Mouse (Mus musculus): Measurements from ENCODE around the gene Slc25a43. TPM values are rescaled to one million over a fixed set of nuclear protein-coding genes. Genes with fewer than 3 reads are reported as not detected.

The Slc25a43 gene
- polyA plus RNA-seq (2015; fragmentation: Nextera tagmentation; extraction: Ambion mirVana), result 0.44 and 1.3 TPM in 2 replicates

DNA sequence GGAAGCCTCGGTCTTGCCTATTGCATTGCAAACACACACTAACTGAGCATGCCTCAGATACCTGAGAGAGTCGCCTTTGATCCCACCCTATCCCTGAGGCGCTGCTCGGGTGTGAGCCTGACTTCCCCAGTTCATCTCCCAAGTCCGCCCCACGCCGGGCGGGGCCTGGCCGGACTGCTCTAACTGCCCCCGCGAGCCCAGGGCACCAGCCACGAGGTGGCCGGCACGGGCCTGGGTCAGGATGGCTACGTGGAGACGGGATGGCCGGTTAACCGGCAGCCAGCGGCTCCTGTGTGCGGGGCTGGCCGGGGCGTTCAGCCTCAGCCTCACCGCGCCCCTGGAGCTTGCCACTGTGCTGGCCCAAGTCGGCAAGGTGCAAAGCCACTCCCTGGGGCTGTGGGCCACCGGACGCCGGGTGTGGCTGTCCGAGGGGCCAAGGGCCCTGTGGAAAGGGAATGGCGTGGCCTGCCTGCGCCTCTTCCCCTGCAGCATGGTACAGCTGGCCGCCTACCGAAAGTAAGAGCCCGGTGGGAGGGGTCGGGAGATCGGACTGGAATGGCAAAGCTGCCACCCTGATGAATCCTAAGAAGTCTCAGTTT lies at the start of gene Slc25a43:
Gene Slc25a43 (plus strand): TSS at position 157 of the 599 bp plus-strand sequence.
- ATAC-seq (ENCODE audit: low FRiP score, low read depth), result peak; percentile 76; the same call in 1 of the 2 replicates
- Histone ChIP-seq H3K27me3 (no peaks in the 10 kb centered on the region), H3K27ac (replicated peaks) (no peak within 1 kb of the TSS), H3K9ac (peak within 1 kb of the TSS; percentile 49), H3K4me3 (peak within 1 kb of the TSS; percentile 39), H3K4me2 (peak within 1 kb of the TSS; percentile 82), H3K9me3 (no peaks in the 10 kb centered on the region), H3K36me3 (no peaks in the 10 kb centered on the region), H3K4me1 (replicated peaks) (peaks cover 7% of the 10 kb centered on the region; the same call in 1 of the 2 replicates)
- 19% methylated on average over 32 of the region's 36 CpGs for WGBS

DNA sequence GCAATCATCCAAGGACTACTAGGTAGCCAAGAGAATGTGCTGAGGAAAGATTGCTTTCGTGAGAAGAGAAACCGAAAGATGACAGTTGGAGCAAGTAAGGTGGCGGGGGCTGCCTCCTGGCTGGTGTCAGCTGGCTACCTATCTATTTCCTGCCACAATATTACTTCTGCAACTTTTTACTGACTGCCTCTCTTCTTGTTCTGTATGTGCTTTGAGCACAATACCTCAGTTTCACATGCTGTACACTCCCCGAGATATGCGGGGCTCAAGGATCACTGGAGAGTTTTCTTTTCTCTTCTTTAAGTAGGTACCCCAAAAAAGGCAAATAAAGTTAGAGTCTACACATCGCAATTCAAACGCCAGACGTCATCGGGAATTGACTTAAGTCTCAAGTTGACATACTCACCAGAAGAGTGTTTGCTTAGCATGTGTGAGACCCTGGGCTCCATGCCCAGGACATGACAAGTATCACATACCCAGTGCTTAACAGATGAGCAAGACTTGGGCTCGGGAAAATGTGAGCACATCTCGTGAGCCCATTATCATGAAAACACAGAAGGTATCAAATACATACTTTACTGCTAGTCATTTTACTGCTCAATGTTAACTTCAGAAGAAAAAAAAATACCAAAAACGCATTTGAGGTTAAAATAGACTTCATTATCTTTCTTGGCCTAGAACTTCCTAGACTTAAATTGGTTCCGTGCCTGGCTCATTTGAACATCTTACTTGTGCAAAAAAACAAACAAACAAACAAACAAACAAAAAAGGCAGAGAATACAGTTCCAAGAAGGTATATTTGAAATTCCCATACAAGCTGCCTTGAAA lies 3.1 kb upstream of the Slc25a43 start:
- Histone ChIP-seq H3K36me3 (no peaks in the 10 kb centered on the region), H3K4me3 (no peak overlapping the region), H3K27ac (replicated peaks) (no peak overlapping the region), H3K27me3 (no peaks in the 10 kb centered on the region), H3K9ac (no peak overlapping the region), H3K4me1 (replicated peaks) (peaks cover 7% of the 10 kb centered on the region; the same call in 1 of the 2 replicates), H3K9me3 (no peaks in the 10 kb centered on the region), H3K4me2 (no peak overlapping the region)
- WGBS, result 86% methylated on average over 13 of the region's 13 CpGs
- ATAC-seq (ENCODE audit: low FRiP score, low read depth), result no peak

DNA sequence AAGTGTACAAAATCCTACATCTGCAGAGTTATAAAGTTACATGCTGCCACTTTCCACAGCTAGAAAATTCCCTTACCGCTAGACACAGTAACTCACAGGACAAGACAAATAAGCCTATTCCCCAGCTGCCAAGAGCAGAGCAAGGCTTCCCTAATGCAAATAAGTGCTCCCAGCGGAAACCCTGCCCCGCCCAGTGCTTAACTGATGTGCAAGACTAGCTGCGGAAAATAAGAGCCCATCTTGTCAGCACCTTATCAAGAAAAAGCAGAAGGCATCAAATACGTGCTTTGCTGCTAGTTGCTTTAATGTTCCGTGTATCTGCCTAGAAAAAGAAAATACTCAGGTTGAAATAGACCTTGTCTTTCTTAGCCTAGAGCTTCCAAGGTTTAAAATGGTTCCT lies 2.2 kb upstream of the Slc25a43 start:
- ATAC-seq (ENCODE audit: low FRiP score, low read depth), result no peak
- Histone ChIP-seq H3K36me3 (no peaks in the 10 kb centered on the region), H3K9me3 (no peaks in the 10 kb centered on the region), H3K4me2 (no peak overlapping the region), H3K4me3 (no peak overlapping the region), H3K9ac (no peak overlapping the region), H3K27me3 (no peaks in the 10 kb centered on the region), H3K4me1 (replicated peaks) (peaks cover 7% of the 10 kb centered on the region; the same call in 1 of the 2 replicates), H3K27ac (replicated peaks) (no peak overlapping the region)
- WGBS, result 33% methylated on average over 6 of the region's 6 CpGs

DNA sequence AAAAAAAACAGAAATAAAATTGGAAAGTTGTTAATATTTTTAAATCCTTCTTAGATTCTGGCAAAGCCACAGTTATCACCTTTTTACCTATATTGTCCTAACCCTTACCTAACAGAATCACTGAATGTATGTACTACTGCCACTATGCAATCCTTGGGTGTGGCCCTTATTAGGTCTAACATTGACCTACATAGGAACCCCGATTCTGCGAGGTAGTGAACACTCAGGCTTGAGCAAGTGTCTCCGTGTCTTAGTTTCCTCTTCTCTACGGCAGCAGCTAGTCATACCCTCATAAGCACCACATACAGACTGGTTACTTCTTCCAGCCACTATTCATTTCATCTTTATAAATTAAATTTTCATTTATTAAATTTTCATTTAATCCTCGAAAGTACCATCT lies 715 bp upstream of the Slc25a43 start:
- Histone ChIP-seq H3K36me3 (no peaks in the 10 kb centered on the region), H3K27ac (replicated peaks) (no peak overlapping the region), H3K9ac (no peak overlapping the region), H3K4me1 (replicated peaks) (peaks cover 7% of the 10 kb centered on the region; the same call in 1 of the 2 replicates), H3K27me3 (no peaks in the 10 kb centered on the region), H3K4me2 (no peak overlapping the region), H3K4me3 (no peak overlapping the region), H3K9me3 (no peaks in the 10 kb centered on the region)
- 90% methylated on average over 5 of the region's 5 CpGs for WGBS
- ATAC-seq (ENCODE audit: low FRiP score, low read depth), result no peak

DNA sequence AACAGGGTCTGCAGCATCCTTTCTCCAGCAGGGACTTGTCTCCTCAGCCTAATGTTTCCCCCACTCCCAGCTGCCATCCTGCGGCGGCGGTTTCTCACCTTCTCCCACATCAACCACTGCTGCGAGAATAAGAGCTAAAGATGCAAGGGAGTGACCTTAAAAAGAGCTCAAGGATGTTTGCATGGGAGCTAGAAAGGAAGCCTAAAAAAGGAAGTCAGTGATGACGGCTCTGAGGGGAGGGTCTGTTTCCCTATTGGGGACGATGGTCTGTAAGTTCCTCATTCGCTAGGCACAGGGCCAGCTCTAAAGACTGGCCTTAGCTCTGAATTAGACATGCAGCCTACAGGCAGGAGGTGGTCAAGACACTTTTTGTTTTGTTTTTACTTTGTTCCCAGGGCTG lies 1.3 kb downstream of the Slc25a43 start:
- WGBS, result 67% methylated on average over 7 of the region's 7 CpGs
- H3K36me3 ChIP-seq, result no peaks in the 10 kb centered on the region

GRCm38 (mm10) chrX:36745333-36745732 lies 1.9 kb downstream of the Slc25a43 start:
- Histone ChIP-seq H3K27me3 (no peaks in the 10 kb centered on the region), H3K4me2 (no peak overlapping the region), H3K27ac (replicated peaks) (no peak overlapping the region), H3K9ac (no peak overlapping the region), H3K4me1 (replicated peaks) (peaks cover 7% of the 10 kb centered on the region; the same call in 1 of the 2 replicates), H3K36me3 (no peaks in the 10 kb centered on the region), H3K4me3 (no peak overlapping the region), H3K9me3 (no peaks in the 10 kb centered on the region)
- 96% methylated on average over 7 of the region's 7 CpGs for WGBS
- no peak for ATAC-seq (ENCODE audit: low FRiP score, low read depth)

More for the DNA sequence above, 1.3 kb downstream of the Slc25a43 start:
- H3K4me2 ChIP-seq, result no peak overlapping the region
- no peaks in the 10 kb centered on the region for H3K9me3 ChIP-seq
- H3K27me3 ChIP-seq, result no peaks in the 10 kb centered on the region
- no peak for ATAC-seq (ENCODE audit: low FRiP score, low read depth)
- H3K27ac ChIP-seq (replicated peaks), result no peak overlapping the region
- H3K4me1 ChIP-seq (replicated peaks), result peaks cover 7% of the 10 kb centered on the region; the same call in 1 of the 2 replicates
- H3K9ac ChIP-seq, result no peak overlapping the region
- H3K4me3 ChIP-seq, result no peak overlapping the region

GRCm38 (mm10) chrX:36746789-36747188 lies 3.3 kb downstream of the Slc25a43 start:
- H3K4me2 ChIP-seq, result no peak overlapping the region
- no peak overlapping the region for H3K4me3 ChIP-seq
- no peak for ATAC-seq (ENCODE audit: low FRiP score, low read depth)
- no peak overlapping the region for H3K9ac ChIP-seq
- no peaks in the 10 kb centered on the region for H3K36me3 ChIP-seq
- 86% methylated on average over 8 of the region's 8 CpGs for WGBS
- no peaks in the 10 kb centered on the region for H3K27me3 ChIP-seq
- H3K4me1 ChIP-seq (replicated peaks), result peaks cover 7% of the 10 kb centered on the region; the same call in 1 of the 2 replicates
- H3K27ac ChIP-seq (replicated peaks), result no peak overlapping the region
- H3K9me3 ChIP-seq, result no peaks in the 10 kb centered on the region

- Histone ChIP-seq H3K36me3 (no peaks in the 10 kb centered on the region), H3K27ac (replicated peaks) (no peak overlapping the region), H3K9me3 (no peaks in the 10 kb centered on the region), H3K4me2 (no peak overlapping the region), H3K4me1 (replicated peaks) (peaks cover 5% of the 10 kb centered on the region; the same call in 1 of the 2 replicates), H3K9ac (no peak overlapping the region), H3K27me3 (no peaks in the 10 kb centered on the region), H3K4me3 (no peak overlapping the region)
- ATAC-seq (ENCODE audit: low FRiP score, low read depth), result no peak
- WGBS, result 26% methylated on average over 3 of the region's 3 CpGs
Measured at GRCm38 (mm10) chrX:36748573-36748972, 5.1 kb downstream of the Slc25a43 start.

- Histone ChIP-seq H3K9me3 (no peaks in the 10 kb centered on the region), H3K4me2 (no peak overlapping the region), H3K27me3 (no peaks in the 10 kb centered on the region), H3K9ac (no peak overlapping the region), H3K4me1 (replicated peaks) (no peaks in the 10 kb centered on the region), H3K4me3 (no peak overlapping the region), H3K27ac (replicated peaks) (no peak overlapping the region), H3K36me3 (no peaks in the 10 kb centered on the region)
- no peak for ATAC-seq (ENCODE audit: low FRiP score, low read depth)
- 76% methylated on average over 6 of the region's 6 CpGs for WGBS
Measured at GRCm38 (mm10) chrX:36749281-36749785, 5.9 kb downstream of the Slc25a43 start.

- ATAC-seq (ENCODE audit: low FRiP score, low read depth), result no peak
- 75% methylated on average over 1 of the region's 1 CpGs for WGBS
- H3K9me3 ChIP-seq, result no peaks in the 10 kb centered on the region
Measured at GRCm38 (mm10) chrX:36750591-36750990, 7.1 kb downstream of the Slc25a43 start.

GRCm38 (mm10) chrX:36752586-36752985 lies 9.1 kb downstream of the Slc25a43 start:
- no peaks in the 10 kb centered on the region for H3K36me3 ChIP-seq
- H3K4me1 ChIP-seq (replicated peaks), result no peaks in the 10 kb centered on the region
- H3K9me3 ChIP-seq, result no peaks in the 10 kb centered on the region
- no peak overlapping the region for H3K4me3 ChIP-seq
- H3K4me2 ChIP-seq, result no peak overlapping the region
- H3K27me3 ChIP-seq, result no peaks in the 10 kb centered on the region
- H3K27ac ChIP-seq (replicated peaks), result no peak overlapping the region
- no peak overlapping the region for H3K9ac ChIP-seq
- 91% methylated on average over 3 of the region's 3 CpGs for WGBS
- no peak for ATAC-seq (ENCODE audit: low FRiP score, low read depth)

More at GRCm38 (mm10) chrX:36750591-36750990, 7.1 kb downstream of the Slc25a43 start:
- Histone ChIP-seq H3K36me3 (no peaks in the 10 kb centered on the region), H3K27me3 (no peaks in the 10 kb centered on the region), H3K27ac (replicated peaks) (no peak overlapping the region), H3K9ac (no peak overlapping the region), H3K4me2 (no peak overlapping the region), H3K4me3 (no peak overlapping the region), H3K4me1 (replicated peaks) (no peaks in the 10 kb centered on the region)

Measured in hindbrain, embryonic 15.5 days (tissue).